Mouse (Mus musculus) liver, adult 2 months (tissue): ENCODE data around the gene Chadl.

Experiments
- CTCF ChIP-seq: fragments of 200-500 bp; IDR thresholded peaks from 2 replicates; pipeline ENCODE4 v1.5.1; 2011; ENCODE audit warnings: low read depth, low read length, control low read depth
- POLR2A ChIP-seq: fragments of 200-500 bp; IDR thresholded peaks from 2 replicates; pipeline ENCODE4 v1.6.1; 2011; ENCODE audit warnings: low read length, control low read depth; ENCODE audit not compliant: insufficient read depth; ENCODE audit errors: extremely low read depth

DNA sequence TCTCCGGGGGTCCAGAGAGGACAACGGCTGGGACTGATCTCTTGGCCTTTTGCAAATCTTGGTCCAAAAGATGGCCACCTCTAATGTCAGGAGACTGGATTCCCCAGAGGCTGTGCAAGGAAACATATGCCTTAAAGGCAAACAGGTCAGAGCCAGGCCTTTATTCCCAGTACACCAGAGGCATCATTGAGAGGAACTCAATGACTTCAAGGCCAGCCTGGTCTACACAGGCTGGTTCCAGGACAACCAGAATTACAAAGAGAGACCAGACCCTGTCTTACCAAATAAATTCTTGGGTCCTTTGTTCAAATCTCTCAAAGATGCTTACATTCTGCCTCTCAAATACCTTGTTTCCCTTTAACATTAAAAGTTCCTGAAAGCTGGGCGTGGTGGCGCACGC, 25.3 kb upstream of the Chadl start:
- TF ChIP-seq CTCF (no peak), POLR2A (no peak)
